Mouse (Mus musculus) heart, adult 8-10 months (tissue): Measurements from ENCODE around the gene Nckap1l. TPM values are rescaled to one million over a fixed set of nuclear protein-coding genes. Genes with fewer than 3 reads are reported as not detected.

ENCODE experiments used
- DNase-seq: peaks from one replicate; pipeline ENCODE4 v3.0.0; 2022; ENCODE audit warnings: low spot score
- total RNA-seq, 4 experiments: library from RNA; stranded (reverse); gene quantifications; 2 replicates each; pipeline ENCODE4 v1.2.4; 2022

Nckap1l gene
- total RNA-seq, 4 experiments from 2014 or later: 2.6 to 5.4 (median 3.1) TPM

GRCm38 (mm10) chr15:103500723-103501122, 47.1 kb downstream of the Nckap1l start:
- DNase-seq: no peak

- DNase-seq: no peak
These were observed 47.6 kb downstream of the Nckap1l start for GRCm38 (mm10) chr15:103501186-103501585.

GRCm38 (mm10) chr15:103502435-103503250, 49.0 kb downstream of the Nckap1l start, which contains the start of gene Pde1b:
Gene Pde1b (plus strand): TSS chr15:103503034.
- no peak for DNase-seq

GRCm38 (mm10) chr15:103503251-103503600, 49.6 kb downstream of the Nckap1l start:
- no peak for DNase-seq

GRCm38 (mm10) chr15:103503660-103504059, 50.1 kb downstream of the Nckap1l start:
- DNase-seq: no peak

- DNase-seq: no peak
These were observed 55.7 kb downstream of the Nckap1l start for GRCm38 (mm10) chr15:103509317-103509716.

- no peak for DNase-seq
These were observed 58.1 kb downstream of the Nckap1l start for GRCm38 (mm10) chr15:103511652-103512051.

GRCm38 (mm10) chr15:103513621-103514031, 60.0 kb downstream of the Nckap1l start:
- no peak for DNase-seq

GRCm38 (mm10) chr15:103514119-103514518, 60.5 kb downstream of the Nckap1l start:
- peak; percentile 69 for DNase-seq

GRCm38 (mm10) chr15:103514914-103515313, 61.3 kb downstream of the Nckap1l start:
- peak; percentile 26 for DNase-seq

- no peak for DNase-seq
These were observed 65.2 kb downstream of the Nckap1l start for GRCm38 (mm10) chr15:103518600-103519385.

- no peak for DNase-seq
These were observed 66.1 kb downstream of the Nckap1l start for GRCm38 (mm10) chr15:103519386-103520378.

- no peak for DNase-seq
These were observed 69.0 kb downstream of the Nckap1l start for GRCm38 (mm10) chr15:103522458-103523099.

- DNase-seq: no peak
These were observed 69.6 kb downstream of the Nckap1l start for GRCm38 (mm10) chr15:103523156-103523555.

- peak; percentile 26 for DNase-seq
These were observed 76.8 kb downstream of the Nckap1l start for GRCm38 (mm10) chr15:103530372-103530771.

GRCm38 (mm10) chr15:103534054-103534620, 80.5 kb downstream of the Nckap1l start:
- DNase-seq: no peak

- no peak for DNase-seq
These were observed 81.4 kb downstream of the Nckap1l start for GRCm38 (mm10) chr15:103535030-103535429.

GRCm38 (mm10) chr15:103535786-103536185, 82.2 kb downstream of the Nckap1l start:
- DNase-seq: no peak

- DNase-seq: no peak
These were observed 82.9 kb downstream of the Nckap1l start for GRCm38 (mm10) chr15:103536456-103536855.

- no peak for DNase-seq
These were observed 83.6 kb downstream of the Nckap1l start for GRCm38 (mm10) chr15:103537011-103537821.
